Mouse (Mus musculus): ENCODE data around the gene Mypn.

Mypn gene

GRCm38 (mm10) chr10:63099941-63100562 lies 103.7 kb downstream of the Mypn start:
- peak; percentile 64 for DNase-seq (ENCODE audit: low spot score)

- DNase-seq (ENCODE audit: low spot score): no peak
Observed at GRCm38 (mm10) chr10:63099521-63099920, 104.2 kb downstream of the Mypn start, which contains the start of gene Atoh7. Gene Atoh7 (plus strand): TSS chr10:63099651.

- no peak for DNase-seq (ENCODE audit: low spot score)
Observed at GRCm38 (mm10) chr10:63098191-63098590, 105.6 kb downstream of the Mypn start.

GRCm38 (mm10) chr10:63096757-63097156 lies 107.0 kb downstream of the Mypn start:
- DNase-seq (ENCODE audit: low spot score): no peak

- DNase-seq (ENCODE audit: low spot score): no peak
Observed at GRCm38 (mm10) chr10:63092616-63093550, 110.9 kb downstream of the Mypn start.

GRCm38 (mm10) chr10:63091915-63092314 lies 111.8 kb downstream of the Mypn start:
- no peak for DNase-seq (ENCODE audit: low spot score)

GRCm38 (mm10) chr10:63089758-63090571 lies 113.8 kb downstream of the Mypn start:
- no peak for DNase-seq (ENCODE audit: low spot score)

GRCm38 (mm10) chr10:63089103-63089757 lies 114.5 kb downstream of the Mypn start:
- DNase-seq (ENCODE audit: low spot score): no peak

- DNase-seq (ENCODE audit: low spot score): no peak
Observed at GRCm38 (mm10) chr10:63086304-63086703, 117.4 kb downstream of the Mypn start.

GRCm38 (mm10) chr10:63065988-63066387 lies 137.8 kb downstream of the Mypn start:
- DNase-seq (ENCODE audit: low spot score): peak; percentile 89

Data from layer of hippocampus, adult 11-12 months (tissue).